Mouse (Mus musculus): ENCODE results near the gene Sgk1.

The Sgk1 gene

GRCm38 (mm10) chr10:22007160-22007801 is 125.3 kb downstream of the Sgk1 start:
- no peak for DNase-seq

GRCm38 (mm10) chr10:22007802-22008172 is 125.8 kb downstream of the Sgk1 start:
- DNase-seq = peak in 1 of 2 experiments; percentile 25

GRCm38 (mm10) chr10:22010088-22010818 is 128.3 kb downstream of the Sgk1 start:
- DNase-seq = peak; percentile 47 to 80

- no peak for DNase-seq
Measured at GRCm38 (mm10) chr10:22017469-22018159, 135.6 kb downstream of the Sgk1 start.

- DNase-seq = no peak
Measured at GRCm38 (mm10) chr10:22018618-22019017, 136.6 kb downstream of the Sgk1 start.

- peak in 1 of 2 experiments; percentile 19 for DNase-seq
Measured at GRCm38 (mm10) chr10:22034303-22034702, 152.3 kb downstream of the Sgk1 start.

GRCm38 (mm10) chr10:22036256-22036655 is 154.3 kb downstream of the Sgk1 start:
- peak in 1 of 2 experiments; percentile 56 for DNase-seq

All from spleen, adult 18-20 months (tissue).